Mouse (Mus musculus) kidney, adult 10 weeks (tissue): ENCODE data around the gene Kank3. TPM values are rescaled to one million over a fixed set of nuclear protein-coding genes. Genes with fewer than 3 reads are reported as not detected.

ENCODE experiments used
- polyA plus RNA-seq: library from polyadenylated mRNA; stranded (reverse); fragments of 350-450 nt; fragmentation: Illumina TruSeq; extraction: RNeasy Lipid Tissue Mini Kit (QIAGEN cat#74804); gene quantifications from one replicate; pipeline ENCODE4 v1.2.3, GENCODE M21; 2014; ENCODE audit warnings: low read depth, low replicate concordance

Gene Kank3
- 10.2 TPM for polyA plus RNA-seq

GRCm38 (mm10) chr17:33810334-33811141 lies at the start of gene Kank3:
Gene Kank3, plus strand, starts transcription at chr17:33810519.

GRCm38 (mm10) chr17:33781124-33781977 lies 29.0 kb upstream of the Kank3 start, which contains the start of gene Angptl4:
Gene Angptl4, minus strand, starts transcription at chr17:33781830.

GRCm38 (mm10) chr17:33824084-33824996 lies 14.0 kb downstream of the Kank3 start, which contains the start of the genes Rps28 and Ndufa7:
Gene Rps28, minus strand, starts transcription at chr17:33824562.
Gene Ndufa7, plus strand, starts transcription at chr17:33824572.

GRCm38 (mm10) chr17:33842966-33843795 lies 32.9 kb downstream of the Kank3 start, which contains the start of gene Cd320:
Gene Cd320, plus strand, starts transcription at chr17:33843091.

Other genes with a start within 250 kb of the Kank3 start
- gene Zfp414, start 181.4 kb upstream of the Kank3 start, polyA plus RNA-seq = 1.1 TPM
- gene Pram1, start 172.5 kb upstream of the Kank3 start, polyA plus RNA-seq = not detected
- gene Hnrnpm, start 123.7 kb upstream of the Kank3 start, polyA plus RNA-seq = 305 TPM
- gene March2, start 91.8 kb upstream of the Kank3 start, polyA plus RNA-seq = 18.5 TPM
- 15.2 TPM for gene Rab11b, start 50.0 kb upstream of the Kank3 start, polyA plus RNA-seq
- gene Angptl4, start 28.7 kb upstream of the Kank3 start, polyA plus RNA-seq = 1.4 TPM
- gene Rps28, start 14.0 kb downstream of the Kank3 start, polyA plus RNA-seq = 57.1 TPM
- 17.8 TPM for gene Ndufa7, start 14.1 kb downstream of the Kank3 start, polyA plus RNA-seq
- 6.0 TPM for gene Cd320, start 32.6 kb downstream of the Kank3 start, polyA plus RNA-seq
- not detected for gene Gm7029, start 63.3 kb downstream of the Kank3 start, polyA plus RNA-seq
- not detected for gene Kifc1, start 80.1 kb downstream of the Kank3 start, polyA plus RNA-seq
- not detected for gene Platr17, start 94.6 kb downstream of the Kank3 start, polyA plus RNA-seq
- gene Daxx, start 98.9 kb downstream of the Kank3 start, polyA plus RNA-seq = 5.0 TPM
- gene Tapbp, start 105.4 kb downstream of the Kank3 start, polyA plus RNA-seq = 17.3 TPM
- 1.3 TPM for gene Zbtb22, start 105.4 kb downstream of the Kank3 start, polyA plus RNA-seq
- gene Rgl2, start 119.0 kb downstream of the Kank3 start, polyA plus RNA-seq = 1.6 TPM
- 15.7 TPM for gene Pfdn6, start 129.8 kb downstream of the Kank3 start, polyA plus RNA-seq
- gene Wdr46, start 130.1 kb downstream of the Kank3 start, polyA plus RNA-seq = 0.24 TPM
- gene B3galt4, start 141.0 kb downstream of the Kank3 start, polyA plus RNA-seq = not detected
- 2.9 TPM for gene Vps52, start 145.3 kb downstream of the Kank3 start, polyA plus RNA-seq
- gene Rps18, start 145.5 kb downstream of the Kank3 start, polyA plus RNA-seq = 17.5 TPM
- 78.8 TPM for gene H2-K1, start 189.8 kb downstream of the Kank3 start, polyA plus RNA-seq
- 0.44 TPM for gene Ring1, start 214.2 kb downstream of the Kank3 start, polyA plus RNA-seq
- 3.7 TPM for gene H2-Ke6, start 217.5 kb downstream of the Kank3 start, polyA plus RNA-seq
- 0.73 TPM for gene Slc39a7, start 221.2 kb downstream of the Kank3 start, polyA plus RNA-seq
- 0.77 TPM for gene Rxrb, start 221.3 kb downstream of the Kank3 start, polyA plus RNA-seq
- gene Col11a2, start 228.9 kb downstream of the Kank3 start, polyA plus RNA-seq = not detected